Mouse (Mus musculus): ENCODE results near the gene Cnr2.

Cnr2 gene

DNA sequence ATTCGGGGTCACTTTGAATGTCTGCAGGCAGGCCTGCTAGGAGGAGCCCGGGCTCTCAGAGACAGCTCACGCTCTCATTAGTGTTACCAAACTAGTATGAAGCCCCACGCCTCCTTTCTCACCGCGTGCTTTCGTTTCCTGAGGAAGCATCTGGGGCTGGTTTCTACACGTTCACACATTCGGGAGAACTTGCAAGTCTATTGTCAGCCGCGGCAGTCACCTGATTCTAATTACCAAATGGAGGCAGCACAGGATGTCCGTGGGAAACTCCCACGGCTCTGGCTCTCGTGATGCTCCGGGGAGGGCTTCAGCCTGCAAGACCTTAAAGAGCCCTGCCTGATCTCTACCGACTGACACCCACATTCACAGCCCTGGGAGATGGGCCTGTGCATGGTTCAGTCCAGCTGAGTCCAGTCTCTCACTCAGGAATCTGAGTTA lies 18.6 kb upstream of the Cnr2 start:
- DNase-seq (ENCODE audit: low read depth, low spot score): peak; percentile 86

DNA sequence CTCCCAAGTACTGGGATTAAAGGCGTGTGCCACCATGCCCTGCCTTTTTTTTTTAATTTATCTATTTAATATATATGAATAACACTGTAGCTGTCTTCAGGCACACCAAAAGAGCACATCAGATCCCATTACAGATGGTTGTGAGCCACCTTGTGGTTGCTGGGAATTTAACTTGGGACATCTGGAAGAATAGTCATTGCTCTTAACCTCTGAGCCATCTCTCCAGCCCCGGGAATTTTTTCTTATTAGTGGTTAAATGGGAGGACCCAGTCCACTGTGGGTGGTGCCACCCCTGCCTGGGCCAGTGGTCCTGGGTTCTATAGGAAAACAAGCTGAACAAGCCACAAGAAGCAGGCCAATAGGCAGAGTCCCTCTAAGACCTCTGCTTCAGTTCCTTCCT lies 17.5 kb upstream of the Cnr2 start:
- no peak for DNase-seq (ENCODE audit: low read depth, low spot score)

DNA sequence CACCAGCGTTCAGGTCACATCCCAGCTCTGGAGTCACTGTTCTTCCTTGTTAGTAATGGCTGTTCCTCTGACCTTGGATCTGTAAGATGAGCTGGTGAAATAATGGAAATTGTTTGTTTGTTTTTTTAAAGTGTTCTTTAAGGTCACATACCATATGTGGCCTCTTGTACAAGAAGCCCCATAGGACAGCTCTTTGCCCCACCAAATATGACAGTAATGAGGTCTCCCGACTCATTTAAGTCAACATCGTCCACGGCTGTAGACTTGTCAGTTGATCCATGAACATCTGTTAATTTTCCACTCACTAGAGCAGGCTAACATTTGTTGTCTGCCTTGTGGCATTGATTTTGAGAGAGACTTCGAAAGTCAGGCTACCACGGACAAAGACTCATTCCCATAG lies 16.2 kb upstream of the Cnr2 start:
- no peak for DNase-seq (ENCODE audit: low read depth, low spot score)

DNA sequence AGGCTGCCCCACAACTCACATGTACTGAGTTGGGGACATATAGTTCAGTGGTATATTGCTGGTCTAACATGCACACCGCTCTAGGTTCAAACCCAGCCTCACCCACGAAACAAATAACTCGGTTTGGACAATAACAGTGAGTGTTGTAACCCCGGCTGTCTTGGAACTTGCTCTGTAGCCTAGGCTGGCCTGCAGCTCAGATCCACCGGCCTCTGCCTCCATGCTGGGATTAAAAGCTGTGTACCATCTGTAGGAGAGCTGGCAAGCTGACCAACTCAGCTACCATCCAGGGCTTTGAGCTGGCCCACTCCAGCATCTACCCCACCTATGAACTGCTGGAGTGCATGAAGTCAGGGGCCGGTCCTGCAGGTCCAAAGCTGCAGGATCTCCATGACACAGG lies 15.2 kb upstream of the Cnr2 start:
- no peak for DNase-seq (ENCODE audit: low read depth, low spot score)

DNA sequence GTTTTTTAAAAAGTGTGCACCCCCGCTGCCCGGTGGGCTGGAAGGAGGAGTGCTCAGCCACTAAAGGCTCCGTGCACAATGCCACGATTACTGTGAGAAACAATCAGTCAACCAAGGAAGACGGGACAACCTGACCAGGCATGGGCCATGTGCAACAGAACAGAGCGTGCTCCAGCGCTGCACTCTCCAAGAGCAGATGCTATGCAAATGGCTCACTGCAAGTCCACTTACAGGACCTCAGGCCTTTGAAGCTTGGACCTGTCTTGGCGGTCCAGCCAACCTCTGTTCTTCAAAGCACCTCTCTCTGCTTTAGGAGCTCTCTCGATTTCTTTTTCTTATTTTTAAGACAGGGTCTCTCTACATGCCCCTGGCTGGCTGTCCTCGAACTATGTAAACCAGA lies 14.6 kb upstream of the Cnr2 start:
- no peak for DNase-seq (ENCODE audit: low read depth, low spot score)

DNA sequence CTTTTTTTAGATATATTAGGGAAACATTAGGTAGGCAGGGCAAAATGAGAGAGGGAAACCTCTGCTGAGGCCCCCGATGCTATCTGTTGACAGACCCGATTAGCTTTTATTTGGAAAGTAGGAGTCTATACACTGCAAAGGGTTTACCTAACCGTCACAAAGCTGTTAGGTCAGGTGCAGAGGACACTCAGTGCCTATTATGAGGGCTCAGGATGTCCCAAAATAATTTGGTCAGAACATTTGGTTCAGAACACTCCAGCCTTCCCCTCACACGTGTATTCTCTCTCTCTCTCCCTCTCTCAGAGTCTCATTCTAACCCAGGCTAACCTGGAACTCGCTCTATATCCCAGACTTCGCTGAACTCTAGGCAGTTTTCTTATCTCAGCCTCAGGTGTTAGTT lies 13.2 kb upstream of the Cnr2 start:
- DNase-seq (ENCODE audit: low read depth, low spot score): no peak

DNA sequence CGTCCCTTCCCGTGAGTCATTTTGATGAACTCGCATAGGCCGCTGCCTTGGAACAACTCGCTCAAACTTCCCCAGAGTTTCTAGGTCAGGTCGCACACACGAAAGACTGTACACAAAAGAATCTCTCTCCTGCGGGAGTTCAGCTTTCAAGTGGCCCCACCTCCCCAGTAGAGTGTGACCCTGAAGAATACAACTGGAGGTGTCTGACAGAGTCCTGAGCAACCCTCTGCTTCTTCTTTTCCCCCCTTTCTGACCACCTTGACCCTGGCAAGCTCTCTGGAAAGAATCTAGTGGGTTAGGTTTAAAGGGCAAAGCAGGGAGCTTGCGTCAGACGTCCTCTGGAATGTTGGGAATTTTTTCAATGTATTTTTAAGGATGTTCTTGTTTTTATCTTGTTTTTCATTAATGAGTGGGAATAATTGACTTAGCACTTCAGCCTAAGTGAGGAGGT lies 11.8 kb upstream of the Cnr2 start:
- no peak for DNase-seq (ENCODE audit: low read depth, low spot score)

DNA sequence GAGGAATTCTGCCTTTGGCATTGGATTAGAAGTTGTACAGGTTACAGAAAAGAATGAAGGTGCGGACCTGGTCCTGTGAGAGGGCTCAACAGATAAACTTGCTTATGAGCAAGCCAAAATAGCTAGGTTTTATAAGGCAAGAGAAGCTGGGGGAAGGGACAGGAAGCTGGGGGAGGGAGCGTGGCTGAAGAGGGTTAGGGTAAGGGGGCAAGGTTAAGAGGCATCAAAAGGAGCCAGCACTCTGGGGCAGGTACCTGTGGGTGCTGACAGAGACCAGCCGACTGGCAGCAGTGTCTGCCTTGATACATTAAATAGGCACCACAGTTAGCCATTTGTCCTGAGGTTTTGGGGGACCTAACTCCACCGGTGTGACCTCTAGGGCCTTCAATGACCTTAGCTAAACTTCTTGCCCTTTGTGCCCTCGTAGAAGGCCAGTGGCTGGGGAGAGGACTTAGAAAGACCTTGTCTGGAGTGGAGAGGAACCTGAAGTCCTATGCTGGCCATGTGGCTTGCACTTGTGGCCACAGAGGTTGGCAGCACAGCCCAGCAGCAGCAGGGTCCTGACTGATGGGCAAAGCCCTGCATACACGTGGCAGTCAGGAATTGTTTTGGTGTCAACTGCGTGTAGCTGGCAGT lies 11.2 kb upstream of the Cnr2 start:
- no peak for DNase-seq (ENCODE audit: low read depth, low spot score)

DNA sequence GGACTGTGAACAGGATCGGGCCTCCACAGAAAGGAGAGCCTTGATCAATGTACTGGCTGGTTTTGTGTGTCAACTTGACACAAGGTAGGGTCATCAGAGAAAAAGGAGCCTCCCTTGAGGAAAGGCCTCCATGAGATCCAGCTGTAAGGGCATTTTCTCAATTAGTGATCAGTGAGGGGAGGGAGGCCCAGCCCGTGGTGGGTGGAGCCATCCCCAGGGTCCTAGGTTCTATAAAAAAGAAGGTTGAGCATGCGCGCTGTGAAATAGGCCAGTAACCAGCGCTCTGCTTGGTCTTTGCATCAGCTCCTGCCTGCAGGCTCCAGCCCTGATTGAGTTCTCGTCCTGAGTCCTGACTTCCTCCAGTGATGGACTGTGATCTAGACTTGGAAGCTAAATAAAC lies 10.7 kb upstream of the Cnr2 start:
- DNase-seq (ENCODE audit: low read depth, low spot score): no peak

DNA sequence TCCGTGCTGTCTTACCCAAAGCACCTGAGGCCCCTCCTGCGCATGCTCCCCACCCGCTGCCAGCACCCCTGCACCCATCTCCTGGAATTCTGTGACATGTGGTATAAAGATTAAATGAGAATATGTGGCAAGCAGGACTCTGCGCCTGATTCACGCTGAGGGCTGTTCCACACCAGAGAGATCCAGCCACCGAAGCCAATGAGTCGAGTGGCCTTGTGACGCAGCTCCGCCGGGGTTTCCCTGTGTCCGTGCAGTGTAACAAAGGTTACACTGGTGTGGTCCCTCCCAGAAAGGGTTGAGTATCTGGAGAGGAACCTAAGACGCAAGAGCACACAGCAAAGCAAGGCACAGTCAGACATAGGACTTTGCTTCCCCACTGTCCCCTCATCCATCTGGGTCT lies 9.5 kb upstream of the Cnr2 start:
- no peak for DNase-seq (ENCODE audit: low read depth, low spot score)

DNA sequence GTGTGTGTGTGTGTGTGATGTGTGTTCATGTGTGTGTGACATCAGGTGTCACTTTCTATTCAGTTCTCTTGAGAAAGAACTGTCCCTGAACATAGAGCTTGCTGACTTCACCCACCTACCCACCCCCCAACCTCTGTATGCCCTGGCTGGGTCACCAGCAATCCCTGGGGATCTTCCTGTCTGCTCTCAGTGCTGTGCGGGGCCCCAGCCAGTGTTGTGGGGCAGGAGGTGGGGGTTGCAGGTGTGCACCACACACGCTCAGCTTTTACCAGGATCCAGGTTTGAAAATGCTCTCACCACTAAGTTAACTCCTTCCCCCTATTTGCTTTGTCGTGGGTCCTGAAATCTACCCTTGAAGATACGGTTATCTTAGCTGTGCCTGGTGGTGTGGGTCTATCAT lies 9.0 kb upstream of the Cnr2 start:
- no peak for DNase-seq (ENCODE audit: low read depth, low spot score)

DNA sequence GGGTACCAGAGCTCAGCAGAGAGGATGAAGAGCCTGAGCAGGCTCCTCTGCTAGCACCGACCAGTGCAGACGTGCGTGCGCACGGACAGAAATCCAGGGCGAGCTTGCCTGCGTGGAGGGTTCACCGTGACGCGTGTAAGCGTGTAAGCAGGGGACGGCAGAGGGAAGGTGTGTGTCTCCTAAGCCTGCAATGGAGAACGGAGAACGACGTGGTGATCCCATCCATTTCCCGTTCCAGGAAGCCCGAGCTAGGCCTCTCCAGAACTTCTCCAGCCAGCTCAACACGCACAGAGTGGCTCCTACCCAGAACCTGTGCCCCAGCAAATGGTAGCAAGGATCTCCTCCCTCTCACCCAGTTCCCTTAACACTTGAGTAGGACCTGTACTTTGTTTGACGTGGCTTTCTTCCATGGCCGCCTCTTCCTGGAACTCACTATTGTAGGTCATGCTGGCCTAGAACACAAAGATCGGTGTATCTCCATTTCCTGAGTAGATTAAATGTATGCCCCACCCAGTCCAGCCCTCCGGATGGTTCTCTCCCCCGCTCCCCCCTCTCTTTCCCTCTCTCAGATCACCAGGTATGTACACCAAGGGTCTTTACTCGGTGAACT lies 6.6 kb upstream of the Cnr2 start:
- no peak for DNase-seq (ENCODE audit: low read depth, low spot score)

DNA sequence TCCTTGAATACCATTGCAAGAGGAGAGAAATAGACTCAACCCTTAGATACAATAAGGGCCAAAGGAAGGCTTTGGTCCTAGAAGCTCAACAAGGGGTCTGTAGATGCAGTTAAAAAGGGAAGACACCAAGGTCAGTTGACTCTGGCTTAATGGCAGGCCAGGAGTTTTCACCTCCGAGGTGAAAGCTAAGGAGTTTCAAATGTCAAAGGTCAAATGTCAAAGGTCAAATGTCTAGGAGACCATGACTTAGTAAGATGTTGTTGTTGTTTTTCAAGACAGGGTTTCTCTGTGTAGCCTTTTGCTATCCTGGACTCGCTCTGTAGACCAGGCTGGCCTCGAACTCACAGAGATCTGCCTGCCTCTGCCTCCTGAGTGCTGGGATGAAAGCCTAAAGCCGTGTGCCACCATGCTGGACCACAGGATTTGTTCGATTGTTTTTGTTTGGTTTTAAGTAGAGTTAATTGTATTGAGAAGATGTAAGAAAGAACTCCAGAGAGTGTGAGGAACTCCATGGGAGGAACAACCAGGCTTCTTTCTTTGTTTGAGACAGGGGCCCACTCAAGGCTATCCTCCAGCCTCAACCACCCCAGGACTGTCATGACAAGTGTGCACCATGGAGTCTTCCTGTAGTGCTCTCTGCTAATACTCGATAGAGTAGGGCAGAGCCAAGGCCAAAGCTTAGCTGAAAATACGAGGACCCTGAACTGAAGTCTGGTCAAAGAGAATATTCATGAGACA lies 5.9 kb upstream of the Cnr2 start:
- DNase-seq (ENCODE audit: low read depth, low spot score): no peak

DNA sequence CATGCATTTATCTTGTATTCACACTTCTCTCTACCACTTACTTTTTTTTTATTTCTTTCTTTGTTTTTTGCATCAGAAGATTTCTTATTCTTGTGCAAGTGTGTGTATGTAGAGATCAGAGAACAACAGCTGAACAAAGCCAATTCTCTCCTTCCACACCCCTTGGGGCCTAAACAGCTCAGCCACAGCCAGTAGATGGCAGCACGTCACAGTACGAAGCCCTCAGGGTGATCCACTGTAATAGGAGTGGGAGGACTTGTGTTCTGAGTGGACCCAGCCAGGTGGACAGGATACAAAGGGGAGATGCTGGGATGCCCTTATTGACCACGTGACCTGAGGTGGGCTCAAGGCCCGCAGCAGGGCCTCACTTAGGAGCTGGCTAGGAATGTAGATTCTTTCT lies 5.3 kb upstream of the Cnr2 start:
- peak; percentile 61 for DNase-seq (ENCODE audit: low read depth, low spot score)

DNA sequence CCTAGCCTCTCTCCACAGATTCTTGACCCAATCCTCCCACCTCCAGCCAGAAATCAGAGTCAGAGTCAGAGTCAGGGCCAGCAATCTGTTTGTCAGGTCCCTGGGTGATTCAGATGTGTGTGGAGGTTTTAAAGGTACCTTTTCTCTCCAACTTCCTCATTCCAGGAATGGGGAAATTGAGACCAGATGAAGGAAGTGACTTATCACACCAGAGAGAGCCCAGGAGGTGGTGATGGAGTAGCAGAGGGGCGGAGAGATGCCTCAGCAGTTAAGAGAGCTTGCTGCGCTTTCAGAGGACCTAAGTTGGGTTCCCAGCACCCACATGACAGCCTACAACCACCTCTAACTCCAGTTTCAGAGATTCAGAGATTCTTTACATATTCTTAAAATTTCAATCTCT lies 3.7 kb upstream of the Cnr2 start:
- no peak for DNase-seq (ENCODE audit: low read depth, low spot score)

DNA sequence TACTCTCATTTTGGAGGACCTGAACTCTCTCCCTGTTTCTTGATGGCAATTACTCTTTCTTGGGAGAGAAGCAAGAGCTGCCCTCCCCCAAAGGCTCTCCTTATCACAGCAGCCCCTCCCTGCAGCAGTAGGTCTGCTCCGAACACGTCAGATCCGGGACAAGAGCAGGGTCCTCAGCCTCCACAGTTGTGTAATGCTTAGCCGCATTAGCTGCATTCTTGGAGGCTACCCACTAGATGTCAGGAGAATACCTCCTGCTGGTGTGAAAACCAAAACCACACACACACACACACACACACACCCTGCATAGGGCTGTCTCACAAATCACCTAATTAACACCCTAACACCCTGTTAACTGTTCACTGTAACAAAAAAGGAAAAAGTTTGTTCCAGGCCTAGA lies 2.3 kb upstream of the Cnr2 start:
- DNase-seq (ENCODE audit: low read depth, low spot score): no peak

DNA sequence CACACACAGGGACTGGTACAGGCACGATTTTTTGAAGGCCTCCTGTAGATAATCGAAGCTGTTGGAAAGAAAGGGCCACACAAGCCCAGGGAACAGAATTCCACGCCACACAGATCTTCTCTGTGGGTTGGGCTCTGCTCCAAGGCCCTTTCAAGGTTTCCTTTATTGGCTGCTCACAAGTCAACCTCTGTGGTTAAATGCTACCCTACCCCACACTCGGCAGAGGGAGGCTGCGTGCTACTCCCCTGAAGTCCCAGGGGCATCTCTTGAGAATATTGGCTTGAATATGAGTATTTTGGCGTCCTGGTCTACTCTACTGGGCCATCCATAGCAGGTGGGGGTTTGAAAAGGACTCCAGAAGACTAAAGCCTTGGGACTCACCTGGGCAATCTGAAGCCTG lies 963 bp downstream of the Cnr2 start:
- DNase-seq (ENCODE audit: low read depth, low spot score): no peak

DNA sequence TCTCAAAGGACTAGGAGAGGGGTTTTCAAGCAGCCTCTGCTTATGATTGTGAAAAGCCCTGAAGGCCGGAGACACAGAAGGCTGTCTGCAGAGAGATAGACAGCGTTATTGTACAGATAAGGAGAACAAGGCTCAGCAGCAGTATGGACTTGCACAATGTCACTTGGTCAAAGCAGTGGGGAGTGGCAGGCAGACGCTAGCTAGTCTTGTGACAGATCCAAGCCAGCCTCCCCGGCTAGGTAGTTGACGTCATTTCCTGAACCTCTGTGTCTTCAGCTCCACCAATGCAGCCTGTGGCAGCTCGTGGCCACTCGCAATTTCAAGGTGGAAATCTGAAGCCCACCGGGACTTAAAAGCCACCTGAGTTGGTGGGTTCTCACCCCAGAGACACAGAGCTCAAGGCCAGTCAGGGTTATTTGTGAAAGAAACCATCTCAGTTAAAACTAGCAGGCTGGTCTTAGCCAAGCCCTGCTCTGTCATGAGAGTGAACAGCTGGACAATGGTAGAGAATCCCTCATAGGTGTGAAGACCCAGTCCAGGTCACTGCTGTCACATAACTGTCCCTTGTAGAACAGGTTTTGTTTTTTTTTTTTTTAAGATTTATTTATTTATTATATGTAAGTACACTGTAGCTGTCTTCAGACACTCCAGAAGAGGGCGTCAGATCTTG lies 3.3 kb downstream of the Cnr2 start:
- DNase-seq (ENCODE audit: low read depth, low spot score): no peak

DNA sequence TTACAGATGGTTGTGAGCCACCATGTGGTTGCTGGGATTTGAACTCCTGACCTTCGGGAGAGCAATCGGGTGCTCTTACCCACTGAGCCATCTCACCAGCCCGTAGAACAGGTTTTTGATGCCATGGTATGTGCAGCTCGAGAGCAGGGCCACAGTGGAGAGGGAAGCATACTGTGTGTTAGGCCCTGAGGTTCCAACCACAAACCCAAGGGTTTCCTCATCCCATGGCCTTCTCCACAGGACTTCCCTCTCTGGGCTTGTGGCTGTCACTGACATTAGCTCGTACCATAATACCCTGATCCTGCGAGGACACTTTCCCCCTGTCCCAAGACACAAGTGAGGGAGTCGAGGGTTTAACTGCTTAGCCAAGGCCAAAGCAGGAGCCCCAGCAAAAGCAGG lies 3.9 kb downstream of the Cnr2 start:
- DNase-seq (ENCODE audit: low read depth, low spot score): no peak

DNA sequence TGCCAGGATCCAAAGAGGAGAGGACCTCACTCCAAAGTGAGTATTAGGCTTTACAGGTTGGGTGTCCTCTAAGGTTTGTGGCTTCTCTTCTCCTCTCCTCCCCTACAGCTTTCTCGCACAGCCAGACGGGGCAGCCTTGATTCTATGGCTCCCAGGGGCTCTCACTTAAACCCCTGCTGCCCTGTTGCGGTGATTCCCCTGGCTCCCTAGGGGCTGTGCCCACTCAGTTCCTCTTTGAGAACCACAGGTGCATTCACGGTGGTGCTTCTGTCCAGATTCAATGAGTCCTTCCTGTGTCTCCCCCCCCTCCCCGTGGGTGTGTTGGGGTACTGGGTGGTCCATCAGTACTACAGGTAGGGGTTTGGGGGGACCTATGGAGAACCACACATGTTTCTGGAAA lies 4.8 kb downstream of the Cnr2 start:
- no peak for DNase-seq (ENCODE audit: low read depth, low spot score)

DNA sequence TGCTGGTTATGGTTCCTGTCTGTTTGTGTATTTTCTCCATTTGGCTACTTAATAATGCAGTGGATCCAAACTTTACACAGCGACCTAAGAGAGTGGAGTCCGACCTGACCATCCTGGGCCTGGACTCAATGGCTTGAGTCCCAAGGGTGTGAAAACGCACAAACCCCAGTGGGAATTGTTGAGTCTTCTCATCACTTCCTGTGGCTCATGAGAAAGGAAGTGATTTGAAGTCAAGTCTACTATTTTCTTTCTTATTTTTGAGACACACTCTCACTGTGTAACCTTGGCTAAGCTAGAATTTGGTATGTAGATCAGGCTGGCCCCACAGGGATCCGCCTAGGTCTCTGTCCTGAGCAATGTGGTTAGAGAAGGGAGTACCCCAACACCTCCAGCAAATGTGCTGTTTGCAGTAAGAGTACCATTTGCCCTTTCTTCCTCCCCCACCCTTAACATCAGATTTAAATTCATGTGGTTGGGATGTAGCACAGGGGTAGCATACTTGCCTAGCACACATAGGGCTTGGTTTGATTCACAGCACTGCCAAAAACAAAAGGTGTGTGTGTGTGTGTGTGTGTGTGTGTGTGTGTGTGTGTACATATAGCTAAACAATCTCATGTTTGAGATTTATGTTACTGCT lies 7.5 kb downstream of the Cnr2 start:
- no peak for DNase-seq (ENCODE audit: low read depth, low spot score)

DNA sequence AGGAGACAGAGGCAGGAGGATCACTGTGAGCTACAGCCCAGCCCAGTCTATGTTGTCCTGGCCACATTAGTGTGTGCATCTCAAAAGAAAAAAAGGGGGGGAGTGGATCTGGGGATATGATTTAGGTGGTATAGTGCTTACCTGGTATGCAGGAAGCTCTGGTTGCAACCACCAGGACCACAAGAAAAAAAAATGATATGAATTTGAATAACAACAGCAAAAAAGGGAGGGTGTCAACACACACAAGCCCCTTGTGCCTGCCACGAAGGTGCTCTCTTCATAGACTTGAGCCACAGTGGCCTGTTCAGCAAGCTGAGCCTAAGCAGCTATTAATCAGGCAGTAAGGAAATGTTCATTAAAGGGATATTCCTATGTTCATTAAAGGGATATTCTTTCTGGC lies 9.6 kb downstream of the Cnr2 start:
- DNase-seq (ENCODE audit: low read depth, low spot score): no peak
